Mouse (Mus musculus): ENCODE data around the gene Olfr872. TPM values are rescaled to one million over a fixed set of nuclear protein-coding genes. Genes with fewer than 3 reads are reported as not detected.
"Not testable (repeated sequence)": the region's sequence is repeated elsewhere in the genome, so short reads cannot be mapped to it uniquely, and the experiment has no call there.

Gene Olfr872
- not detected in 2 replicates for polyA plus RNA-seq (2015; fragmentation: Nextera tagmentation; extraction: Ambion mirVana)

- ATAC-seq: no peak
- H3K9me3 ChIP-seq (replicated peaks): no peaks in the 10 kb centered on the region
- no peaks in the 10 kb centered on the region for H3K27me3 ChIP-seq
- no peaks in the 10 kb centered on the region for H3K36me3 ChIP-seq (ENCODE audit: poor library complexity, severe bottlenecking)
- no peak within 1 kb of the TSS for H3K4me3 ChIP-seq
- H3K4me1 ChIP-seq: no peaks in the 10 kb centered on the region
- H3K27ac ChIP-seq: no peak within 1 kb of the TSS
- no peak within 1 kb of the TSS for H3K9ac ChIP-seq
- no peak within 1 kb of the TSS for H3K4me2 ChIP-seq
Measured at GRCm38 (mm10) chr9:20236819-20237218, at the start of gene Olfr872. Gene Olfr872, plus strand, starts transcription at chr9:20237119.

DNA sequence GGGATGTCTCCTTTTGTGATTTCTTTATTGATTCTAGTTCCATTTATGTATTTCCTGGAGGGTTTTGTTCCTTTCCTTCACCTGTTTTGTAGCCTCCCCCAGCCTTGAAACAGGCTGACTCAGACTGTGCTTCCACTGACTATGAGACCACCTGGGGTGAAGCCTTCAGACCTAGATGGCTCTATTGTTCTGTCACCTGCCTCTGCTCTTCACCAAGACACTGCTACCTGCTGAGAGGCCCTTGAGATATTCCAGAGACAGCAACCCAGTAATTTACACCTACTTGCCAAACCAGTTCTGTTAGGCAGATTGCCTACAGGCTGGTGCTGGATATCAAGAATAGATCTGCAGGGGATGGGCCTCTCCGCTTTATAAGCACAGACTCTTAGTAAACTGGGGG is 34.8 kb upstream of the Olfr872 start:
- H3K9ac ChIP-seq: no peak overlapping the region
- 70% methylated on average over 1 of the region's 1 CpGs for WGBS
- ATAC-seq: no peak
- no peak overlapping the region for H3K4me3 ChIP-seq
- peaks cover 15% of the 10 kb centered on the region for H3K9me3 ChIP-seq (replicated peaks)
- no peaks in the 10 kb centered on the region for H3K36me3 ChIP-seq (ENCODE audit: poor library complexity, severe bottlenecking)
- no peaks in the 10 kb centered on the region for H3K4me1 ChIP-seq
- H3K27me3 ChIP-seq: no peaks in the 10 kb centered on the region
- no peak overlapping the region for H3K4me2 ChIP-seq
- no peak overlapping the region for H3K27ac ChIP-seq

GRCm38 (mm10) chr9:20203413-20203984 is 33.4 kb upstream of the Olfr872 start:
- H3K27me3 ChIP-seq; H3K4me2 ChIP-seq; ATAC-seq; H3K36me3 ChIP-seq (ENCODE audit: poor library complexity, severe bottlenecking); H3K4me1 ChIP-seq; H3K4me3 ChIP-seq; H3K27ac ChIP-seq; H3K9ac ChIP-seq: not testable (repeated sequence)
- 88% methylated on average over 7 of the region's 7 CpGs for WGBS
- peaks cover 15% of the 10 kb centered on the region for H3K9me3 ChIP-seq (replicated peaks)

GRCm38 (mm10) chr9:20210812-20211211 is 26.1 kb upstream of the Olfr872 start:
- no peak for ATAC-seq
- 51% methylated on average over 1 of the region's 1 CpGs for WGBS
- Histone ChIP-seq H3K4me2 (no peak overlapping the region), H3K27me3 (no peaks in the 10 kb centered on the region), H3K27ac (no peak overlapping the region), H3K9ac (no peak overlapping the region), H3K9me3 (replicated peaks) (peaks cover 9% of the 10 kb centered on the region; the same call in 1 of the 2 replicates), H3K36me3 (ENCODE audit: poor library complexity, severe bottlenecking) (no peaks in the 10 kb centered on the region), H3K4me3 (no peak overlapping the region), H3K4me1 (no peaks in the 10 kb centered on the region)

- H3K9ac ChIP-seq: no peak overlapping the region
- 76% methylated on average over 2 of the region's 2 CpGs for WGBS
- no peak overlapping the region for H3K4me3 ChIP-seq
- no peaks in the 10 kb centered on the region for H3K27me3 ChIP-seq
- H3K4me1 ChIP-seq: no peaks in the 10 kb centered on the region
- H3K4me2 ChIP-seq: no peak overlapping the region
- H3K9me3 ChIP-seq (replicated peaks): peaks cover 10% of the 10 kb centered on the region; the same call in 1 of the 2 replicates
- no peaks in the 10 kb centered on the region for H3K36me3 ChIP-seq (ENCODE audit: poor library complexity, severe bottlenecking)
- no peak for ATAC-seq
- no peak overlapping the region for H3K27ac ChIP-seq
Measured at GRCm38 (mm10) chr9:20211477-20211876, 25.4 kb upstream of the Olfr872 start.

- Histone ChIP-seq H3K36me3 (ENCODE audit: poor library complexity, severe bottlenecking) (no peaks in the 10 kb centered on the region), H3K27ac (no peak within 1 kb of the TSS)
- no peak for ATAC-seq
Measured at GRCm38 (mm10) chr9:20211907-20212306, 25.0 kb upstream of the Olfr872 start, which contains the start of gene Olfr871. Gene Olfr871, plus strand, starts transcription at chr9:20212207.

DNA sequence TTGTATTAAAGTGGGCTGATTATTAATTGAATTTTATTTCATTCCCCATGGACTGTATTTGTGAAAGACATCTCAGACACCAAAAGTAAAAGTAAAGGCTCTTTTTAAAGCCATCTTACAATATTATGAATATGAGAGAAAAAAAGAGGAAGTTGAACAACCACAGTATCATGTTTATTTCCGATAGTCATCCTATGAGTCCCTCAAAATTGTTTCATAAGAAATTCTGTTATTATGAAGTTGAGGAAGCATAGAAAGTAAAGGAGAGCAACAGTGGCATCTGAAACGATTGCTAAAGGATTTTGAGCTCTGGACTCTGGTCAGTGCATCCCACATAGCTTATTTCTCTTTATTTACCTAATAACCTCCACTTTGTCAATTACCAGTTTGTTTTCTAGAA is 459 bp downstream of the Olfr872 start:
- H3K9ac ChIP-seq: no peak overlapping the region
- no peaks in the 10 kb centered on the region for H3K27me3 ChIP-seq
- H3K4me3 ChIP-seq: no peak overlapping the region
- H3K36me3 ChIP-seq (ENCODE audit: poor library complexity, severe bottlenecking): no peaks in the 10 kb centered on the region
- no peak overlapping the region for H3K27ac ChIP-seq
- WGBS: 76% methylated on average over 2 of the region's 2 CpGs
- H3K4me1 ChIP-seq: no peaks in the 10 kb centered on the region
- 0 out of 2 replicates have a peak, but pooled peaks cover 1% of the 10 kb centered on the region for H3K9me3 ChIP-seq (replicated peaks)
- no peak overlapping the region for H3K4me2 ChIP-seq
- ATAC-seq: no peak

More at GRCm38 (mm10) chr9:20211907-20212306, 25.0 kb upstream of the Olfr872 start, which contains the start of gene Olfr871:
- Histone ChIP-seq H3K4me2 (no peak within 1 kb of the TSS), H3K9ac (no peak within 1 kb of the TSS), H3K4me1 (no peaks in the 10 kb centered on the region), H3K4me3 (no peak within 1 kb of the TSS), H3K27me3 (no peaks in the 10 kb centered on the region), H3K9me3 (replicated peaks) (peaks cover 12% of the 10 kb centered on the region; the same call in 1 of the 2 replicates)

- H3K4me1 ChIP-seq: no peaks in the 10 kb centered on the region
- no peak within 1 kb of the TSS for H3K4me2 ChIP-seq
- ATAC-seq: no peak
- no peak within 1 kb of the TSS for H3K4me3 ChIP-seq
- no peak within 1 kb of the TSS for H3K9ac ChIP-seq
- H3K36me3 ChIP-seq (ENCODE audit: poor library complexity, severe bottlenecking): no peaks in the 10 kb centered on the region
- WGBS: 85% methylated on average over 1 of the region's 1 CpGs
- no peaks in the 10 kb centered on the region for H3K27me3 ChIP-seq
- 0 out of 2 replicates have a peak, but pooled peaks cover 5% of the 10 kb centered on the region for H3K9me3 ChIP-seq (replicated peaks)
- no peak within 1 kb of the TSS for H3K27ac ChIP-seq
Measured at GRCm38 (mm10) chr9:20282051-20282450, 45.1 kb downstream of the Olfr872 start, which contains the start of gene Olfr39. Gene Olfr39, plus strand, starts transcription at chr9:20282351.

GRCm38 (mm10) chr9:20295562-20295961 is 58.6 kb downstream of the Olfr872 start:
- not testable (repeated sequence) for H3K36me3 ChIP-seq (ENCODE audit: poor library complexity, severe bottlenecking); H3K27me3 ChIP-seq; H3K4me3 ChIP-seq; H3K4me2 ChIP-seq; ATAC-seq; H3K27ac ChIP-seq; H3K9me3 ChIP-seq (replicated peaks); H3K4me1 ChIP-seq; H3K9ac ChIP-seq
- 78% methylated on average over 5 of the region's 5 CpGs for WGBS

GRCm38 (mm10) chr9:20298232-20298631 is 61.3 kb downstream of the Olfr872 start, which contains the start of gene Olfr873:
Gene Olfr873, plus strand, starts transcription at chr9:20298532.
- Histone ChIP-seq H3K4me2 (no peak within 1 kb of the TSS), H3K4me1 (no peaks in the 10 kb centered on the region), H3K27ac (no peak within 1 kb of the TSS), H3K9me3 (replicated peaks) (no peaks in the 10 kb centered on the region), H3K4me3 (no peak within 1 kb of the TSS), H3K27me3 (no peaks in the 10 kb centered on the region), H3K36me3 (ENCODE audit: poor library complexity, severe bottlenecking) (no peaks in the 10 kb centered on the region), H3K9ac (no peak within 1 kb of the TSS)
- 84% methylated on average over 1 of the region's 1 CpGs for WGBS
- ATAC-seq: no peak

Other genes with a start within 250 kb of the Olfr872 start
- gene Olfr866, start 209.1 kb upstream of the Olfr872 start, polyA plus RNA-seq (2015; fragmentation: Nextera tagmentation; extraction: Ambion mirVana): not detected in 2 replicates
- not detected in 2 replicates for gene Olfr867, start 179.6 kb upstream of the Olfr872 start, polyA plus RNA-seq (2015; fragmentation: Nextera tagmentation; extraction: Ambion mirVana)
- not detected in 2 replicates for gene Olfr868, start 138.5 kb upstream of the Olfr872 start, polyA plus RNA-seq (2015; fragmentation: Nextera tagmentation; extraction: Ambion mirVana)
- not detected in 2 replicates for gene Olfr869, start 108.1 kb upstream of the Olfr872 start, polyA plus RNA-seq (2015; fragmentation: Nextera tagmentation; extraction: Ambion mirVana)
- not detected in 2 replicates for gene Olfr870, start 63.1 kb upstream of the Olfr872 start, polyA plus RNA-seq (2015; fragmentation: Nextera tagmentation; extraction: Ambion mirVana)
- not detected in 2 replicates for gene Olfr871, start 24.9 kb upstream of the Olfr872 start, polyA plus RNA-seq (2015; fragmentation: Nextera tagmentation; extraction: Ambion mirVana)
- gene Olfr39, start 45.2 kb downstream of the Olfr872 start, polyA plus RNA-seq (2015; fragmentation: Nextera tagmentation; extraction: Ambion mirVana): not detected in 2 replicates
- not detected in 2 replicates for gene Olfr873, start 61.4 kb downstream of the Olfr872 start, polyA plus RNA-seq (2015; fragmentation: Nextera tagmentation; extraction: Ambion mirVana)
- gene Olfr18, start 99.0 kb downstream of the Olfr872 start, polyA plus RNA-seq (2015; fragmentation: Nextera tagmentation; extraction: Ambion mirVana): 0.15 TPM in 1 of 2 replicates, not detected in the other
- gene Zfp560, start 148.1 kb downstream of the Olfr872 start, polyA plus RNA-seq (2015; fragmentation: Nextera tagmentation; extraction: Ambion mirVana): 48.8 and 49.0 TPM in 2 replicates
- gene Zfp26, start 223.0 kb downstream of the Olfr872 start, polyA plus RNA-seq (2015; fragmentation: Nextera tagmentation; extraction: Ambion mirVana): 22.3 and 23.8 TPM in 2 replicates

All from forebrain, embryonic 13.5 days (tissue).